Mouse (Mus musculus) MEL (cell line): ENCODE measurements around the gene Ggnbp2. TPM values are rescaled to one million over a fixed set of nuclear protein-coding genes. Genes with fewer than 3 reads are reported as not detected.

Source experiments
- DNase-seq: peaks from one replicate; pipeline ENCODE4 v3.0.0; 2011; ENCODE audit warnings: low read depth, low spot score
- H3K27ac ChIP-seq: 2 replicates; pipeline ENCODE4 v1.5.1; 2012; ENCODE audit warnings: low read depth, mild to moderate bottlenecking, control low read depth, low read length, moderate library complexity; ENCODE audit not compliant: control insufficient read depth
- H3K27me3 ChIP-seq, 2 experiments: fragments of 150-350 bp in 1 of 2; sonication (generic) in 1 of 2; 2 replicates each; pipeline ENCODE4 v1.6.1; 2012; ENCODE audit warnings: low read length in 2 of 2, mild to moderate bottlenecking in 2 of 2, improper control_type of control experiment in 1 of 2, moderate library complexity in 1 of 2; ENCODE audit not compliant: insufficient read depth in 2 of 2, control insufficient read depth in 1 of 2
- H3K36me3 ChIP-seq, 2 experiments: 2 replicates each; pipeline ENCODE4 v1.6.1; 2012 to 2014; ENCODE audit warnings: low read length in 2 of 2, improper control_type of control experiment in 1 of 2, inconsistent platforms in 1 of 2, mild to moderate bottlenecking in 1 of 2; ENCODE audit not compliant: insufficient read depth in 2 of 2, control insufficient read depth in 1 of 2
- H3K4me1 ChIP-seq, 2 experiments: fragments of 150-350 bp in 1 of 2; sonication (generic) in 1 of 2; 2 replicates each; pipeline ENCODE4 v1.6.1; 2012; ENCODE audit warnings: low read length in 2 of 2, improper control_type of control experiment in 1 of 2, mild to moderate bottlenecking in 1 of 2; ENCODE audit not compliant: insufficient read depth in 2 of 2, control insufficient read depth in 1 of 2
- H3K4me3 ChIP-seq, 2 experiments: fragments of 150-350 bp in 1 of 2; sonication (generic) in 1 of 2; 2 replicates each; pipeline ENCODE4 v1.5.1; 2012; ENCODE audit warnings: low read depth in 2 of 2, low read length in 2 of 2, mild to moderate bottlenecking in 2 of 2, moderate library complexity in 2 of 2, control low read depth in 1 of 2, improper control_type of control experiment in 1 of 2; ENCODE audit not compliant: control insufficient read depth in 1 of 2, insufficient read depth in 1 of 2
- H3K79me2 ChIP-seq: 2 replicates; pipeline ENCODE4 v1.6.1; 2012; ENCODE audit warnings: mild to moderate bottlenecking, low read length, moderate library complexity; ENCODE audit not compliant: control insufficient read depth, poor library complexity, insufficient read depth
- H3K9ac ChIP-seq: 2 replicates; pipeline ENCODE4 v1.6.1; 2012; ENCODE audit warnings: low read depth, mild to moderate bottlenecking, control low read depth, low read length, moderate library complexity; ENCODE audit not compliant: control insufficient read depth, poor library complexity, severe bottlenecking
- H3K9me3 ChIP-seq: fragments of 150-350 bp; sonication (generic); replicated peaks from 2 replicates; pipeline ENCODE4 v1.6.1; 2012; ENCODE audit warnings: mild to moderate bottlenecking, low read length, improper control_type of control experiment, moderate library complexity; ENCODE audit not compliant: insufficient read depth
- CHD2 ChIP-seq: IDR thresholded peaks from 2 replicates; pipeline ENCODE4 v1.6.1; 2011; ENCODE audit warnings: low read length, improper control_type of control experiment
- CTCF ChIP-seq, 3 experiments: IDR thresholded peaks in 2 of 3; conservative IDR thresholded peaks in 1 of 3; 2 replicates each; pipeline ENCODE4 v1.5.1; 2011 to 2012; ENCODE audit warnings: low read length in 3 of 3, low read depth in 2 of 3, mild to moderate bottlenecking in 2 of 3, improper control_type of control experiment in 1 of 3, inconsistent platforms in 1 of 3, mixed read lengths in 1 of 3, moderate library complexity in 1 of 3; ENCODE audit not compliant: control insufficient read depth in 1 of 3, insufficient read depth in 1 of 3, poor library complexity in 1 of 3, severe bottlenecking in 1 of 3
- E2F4 ChIP-seq: IDR thresholded peaks from 2 replicates; pipeline ENCODE4 v1.6.1; 2011; ENCODE audit warnings: low read depth, low read length, improper control_type of control experiment, borderline replicate concordance
- ELF1 ChIP-seq: IDR thresholded peaks from 2 replicates; pipeline ENCODE4 v1.6.1; 2014; ENCODE audit warnings: low read depth, mild to moderate bottlenecking, inconsistent platforms, low read length, improper control_type of control experiment, moderate library complexity
- ETS1 ChIP-seq: IDR thresholded peaks from 2 replicates; pipeline ENCODE4 v1.6.1; 2012; ENCODE audit warnings: low read depth, mild to moderate bottlenecking, inconsistent platforms, low read length, improper control_type of control experiment, moderate library complexity
- GABPA ChIP-seq: IDR thresholded peaks from 2 replicates; pipeline ENCODE4 v1.6.1; 2012; ENCODE audit warnings: low read depth, mild to moderate bottlenecking, inconsistent platforms, low read length, improper control_type of control experiment, moderate library complexity
- MAX ChIP-seq: IDR thresholded peaks from 2 replicates; pipeline ENCODE4 v1.6.1; 2011; ENCODE audit warnings: low read length, improper control_type of control experiment
- MEF2A ChIP-seq: IDR thresholded peaks from 2 replicates; pipeline ENCODE4 v1.6.1; 2014; ENCODE audit warnings: low read depth, mild to moderate bottlenecking, inconsistent platforms, low read length, improper control_type of control experiment; ENCODE audit not compliant: poor library complexity, insufficient replicate concordance, severe bottlenecking; ENCODE audit errors: extremely low read depth
- MYC ChIP-seq: IDR thresholded peaks from 2 replicates; pipeline ENCODE4 v1.6.1; 2011; ENCODE audit warnings: low read depth, mild to moderate bottlenecking, low read length, improper control_type of control experiment, moderate library complexity
- NRF1 ChIP-seq: IDR thresholded peaks from 2 replicates; pipeline ENCODE4 v1.6.1; 2014; ENCODE audit warnings: low read depth, mild to moderate bottlenecking, inconsistent platforms, low read length, improper control_type of control experiment, moderate library complexity; ENCODE audit not compliant: poor library complexity, insufficient read depth, severe bottlenecking
- POLR2AphosphoS5 ChIP-seq: IDR thresholded peaks from 2 replicates; pipeline ENCODE4 v1.6.1; 2012; ENCODE audit warnings: low read depth, borderline replicate concordance, mild to moderate bottlenecking, inconsistent platforms, low read length, moderate library complexity, mixed read lengths
- RAD21 ChIP-seq: IDR thresholded peaks from 2 replicates; pipeline ENCODE4 v1.6.1; 2011; ENCODE audit warnings: mild to moderate bottlenecking, low read depth, low read length, improper control_type of control experiment
- RCOR1 ChIP-seq: IDR thresholded peaks from 2 replicates; pipeline ENCODE4 v1.6.1; 2012; ENCODE audit warnings: low read depth, mild to moderate bottlenecking, inconsistent platforms, low read length, improper control_type of control experiment
- TBP ChIP-seq: IDR thresholded peaks from 2 replicates; pipeline ENCODE4 v1.8.0; 2011; ENCODE audit warnings: low read depth, low read length, improper control_type of control experiment
- UBTF ChIP-seq: IDR thresholded peaks from 2 replicates; pipeline ENCODE4 v1.6.1; 2012; ENCODE audit warnings: low read depth, mild to moderate bottlenecking, inconsistent platforms, low read length, improper control_type of control experiment, moderate library complexity, borderline replicate concordance; ENCODE audit not compliant: insufficient read depth
- USF2 ChIP-seq, 2 experiments: IDR thresholded peaks; 2 replicates each; pipeline ENCODE4 v1.6.1; 2011 to 2012; ENCODE audit warnings: improper control_type of control experiment in 2 of 2, low read length in 2 of 2, borderline replicate concordance in 1 of 2, inconsistent platforms in 1 of 2, low read depth in 1 of 2, mild to moderate bottlenecking in 1 of 2; ENCODE audit not compliant: insufficient read depth in 1 of 2
- ZKSCAN1 ChIP-seq: IDR thresholded peaks from 2 replicates; pipeline ENCODE4 v1.6.1; 2012; ENCODE audit warnings: low read depth, mild to moderate bottlenecking, inconsistent platforms, low read length, improper control_type of control experiment, moderate library complexity
- ZNF384 ChIP-seq: IDR thresholded peaks from 2 replicates; pipeline ENCODE4 v1.6.1; 2012; ENCODE audit warnings: low read depth, mild to moderate bottlenecking, inconsistent platforms, low read length, improper control_type of control experiment
- polyA plus RNA-seq, 2 experiments: library from polyadenylated mRNA; stranded (reverse) in 1 of 2; unstranded in 1 of 2; fragments of >175 nt in 1 of 2; fragments of >200 nt in 1 of 2; gene quantifications; 2 replicates each; pipeline versions ENCODE4 v1.2.1 to v1.2.4; 2012; ENCODE audit warnings: low replicate concordance in 2 of 2, low read depth in 1 of 2; ENCODE audit not compliant: insufficient read length in 2 of 2, insufficient read depth in 1 of 2, missing spikeins in 1 of 2
- total RNA-seq: library from RNA; depleted of rRNA; stranded (reverse); fragments of 300-350 nt; gene quantifications from 2 replicates; pipeline ENCODE4 v1.2.3, GENCODE M21; 2012

Ggnbp2 gene
- total and polyA plus RNA-seq, 3 experiments = 55.4 to 89.6 (median 83.0) TPM

GRCm38 (mm10) chr11:84879772-84880464 is 9.3 kb upstream of the Ggnbp2 start, which contains the start of the genes Myo19 and Pigw (continued):
- TF ChIP-seq USF2 (IDR thresholded peaks at IDR 0.05; ENCODE audit: borderline replicate concordance in 1 of 2, insufficient read depth in 1 of 2, low read depth in 1 of 2, low read length in 2 of 2) (no peak), MEF2A (no peak), CTCF (IDR thresholded peaks at IDR 0.05 in 2 of 3, conservative IDR thresholded peaks at IDR 0.05 in 1 of 3; ENCODE audit: control insufficient read depth in 1 of 3, insufficient read depth in 1 of 3, low read depth in 2 of 3, low read length in 3 of 3, poor library complexity in 1 of 3, severe bottlenecking in 1 of 3) (peak in 1 of 3 experiments; percentile 38; a peak in 2 of 6 replicates), RAD21 (no peak), RCOR1 (no peak), UBTF (peak; percentile 77; the same call in 1 of the 2 replicates), E2F4 (no peak), ZKSCAN1 (no peak), TBP (peak; percentile 45; the same call in 1 of the 2 replicates), POLR2AphosphoS5 (no peak)

GRCm38 (mm10) chr11:84879007-84879771 is 8.6 kb upstream of the Ggnbp2 start:
- peak overlapping the region; percentile 58 to 71 for H3K4me3 ChIP-seq
- H3K27me3 ChIP-seq = no peaks in the 10 kb centered on the region
- peaks cover 0 to 7% of the 10 kb centered on the region in 2 experiments for H3K36me3 ChIP-seq
- peaks cover 19% of the 10 kb centered on the region for H3K79me2 ChIP-seq
- TF ChIP-seq ZNF384 = peak; percentile 72
- TF ChIP-seq TBP = peak; percentile 93
- no peak for TF ChIP-seq ETS1
- TF ChIP-seq MEF2A = no peak
- TF ChIP-seq MYC = peak; percentile 54; the same call in 1 of the 2 replicates
- no peak for TF ChIP-seq ELF1
- TF ChIP-seq MAX = peak; percentile 35; the same call in 1 of the 2 replicates
- no peak for TF ChIP-seq GABPA
- no peak for TF ChIP-seq NRF1
- TF ChIP-seq CHD2 = no peak
- TF ChIP-seq RAD21 = no peak
- no peak for DNase-seq
- no peaks in the 10 kb centered on the region for H3K9me3 ChIP-seq
- H3K9ac ChIP-seq = peak overlapping the region; percentile 88
- peak overlapping the region; percentile 92 for H3K27ac ChIP-seq
- peaks cover 0 to 16% of the 10 kb centered on the region in 2 experiments; a peak in 3 of 4 replicates for H3K4me1 ChIP-seq
